Mouse (Mus musculus): Measurements from ENCODE around the gene Efcab10. TPM values are rescaled to one million over a fixed set of nuclear protein-coding genes. Genes with fewer than 3 reads are reported as not detected.

Gene Efcab10
- polyA plus RNA-seq, 1 experiment from 2014 or later, result 0.28 TPM

Other genes with a start within 250 kb of the Efcab10 start
- gene Atxn7l1, start 247.2 kb upstream of the Efcab10 start, polyA plus RNA-seq (2014; fragmentation: Nextera tagmentation; extraction: Ambion mirVana), result 18.2 and 21.1 TPM in 2 replicates
- gene Twistnb, start 34.8 kb downstream of the Efcab10 start, polyA plus RNA-seq (2014; fragmentation: Nextera tagmentation; extraction: Ambion mirVana), result 53.0 and 59.4 TPM in 2 replicates

All from intestine, embryonic 14.5 days (tissue).